In the genomic region with DNA sequence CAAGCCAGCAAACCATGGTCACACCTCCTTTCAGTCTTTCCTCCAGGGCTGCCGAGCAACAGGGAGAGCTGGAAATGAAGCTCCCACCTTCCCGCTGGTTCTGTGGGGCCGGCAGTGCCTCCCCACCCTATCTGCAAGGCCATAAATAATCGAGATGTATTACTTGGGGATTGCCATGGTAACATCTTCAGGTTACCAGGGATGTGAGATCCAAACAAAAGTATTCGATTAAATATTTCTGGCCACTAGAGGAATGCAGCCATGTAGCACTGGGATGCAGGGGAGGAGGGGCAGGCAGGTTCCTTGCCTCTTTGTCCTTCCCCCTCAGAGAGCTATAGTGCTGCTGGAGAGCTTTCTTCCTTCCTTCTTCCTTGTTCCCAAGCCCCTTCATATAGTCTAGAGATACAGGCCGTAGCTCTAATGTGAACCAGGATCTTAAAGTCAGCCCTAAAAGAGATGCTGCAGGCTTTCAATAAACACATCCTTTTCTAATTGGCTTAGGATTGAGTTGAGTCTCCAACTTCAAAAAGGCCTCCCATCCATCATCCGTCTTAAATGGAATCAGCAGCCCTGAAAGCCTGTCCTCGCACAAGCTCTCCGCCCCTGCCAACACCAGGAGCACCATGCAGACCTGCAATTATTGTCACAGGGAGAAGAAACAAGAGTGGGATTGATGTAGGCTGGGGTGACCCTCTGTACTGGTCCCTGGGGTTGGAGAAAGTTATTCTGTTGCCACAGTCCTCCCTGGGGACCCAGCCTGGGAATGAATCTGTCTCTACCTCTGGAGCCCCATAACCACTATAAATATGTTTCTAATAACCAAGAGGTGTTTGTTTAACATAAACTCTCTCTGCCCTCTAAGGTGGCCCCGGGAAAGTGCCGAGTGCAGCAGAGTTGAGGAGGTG, we compare ENCODE assay signal across 15 mouse cellular contexts.
DNase-seq lines count a peak whose midpoint lies in the region; ATAC-seq and TF ChIP-seq lines count a peak whose summit lies in the region.
"Had no signal": no experiment of that assay in that cellular context is flagged by ENCODE, and none has a peak within 500 bp of the region (broad histone marks: within the 10 kb centered on the region; RNA-seq: fewer than 3 reads in every experiment).

No protein-coding gene starts in this region.

- peaks cover 3% of the 10 kb centered on the region; the same call in 1 of the 2 replicates for H3K4me1 ChIP-seq in hindbrain, postnatal 0 days (ENCODE audit: insufficient read depth, low read length)
- peaks cover 13% of the 10 kb centered on the region; the same call in 1 of the 2 replicates for H3K4me1 ChIP-seq in midbrain, postnatal 0 days (ENCODE audit: insufficient read depth, low read length)
- H3K4me1 ChIP-seq: embryonic facial prominence, embryonic 15.5 days; stomach, embryonic 15.5 days had no signal

- no peak for TF ChIP-seq CTCF in brain, embryonic 14.5 days (IDR thresholded peaks at IDR 0.05; ENCODE audit: borderline replicate concordance, extremely low read depth, insufficient read depth, insufficient read length)
- peak; percentile 28; the same call in 1 of the 2 replicates for TF ChIP-seq CTCF in hindbrain, postnatal 0 days (IDR thresholded peaks at IDR 0.05; ENCODE audit: low read depth)
- TF ChIP-seq CTCF in midbrain, postnatal 0 days (IDR thresholded peaks at IDR 0.05) = peak; percentile 60

- H3K4me3 ChIP-seq in hindbrain, postnatal 0 days (ENCODE audit: low read length) = no peak overlapping the region
- H3K4me3 ChIP-seq in midbrain, postnatal 0 days (ENCODE audit: low read depth, low read length) = no peak overlapping the region
- H3K4me3 ChIP-seq: embryonic facial prominence, embryonic 15.5 days; stomach, embryonic 15.5 days had no signal

- H3K27me3 ChIP-seq in hindbrain, postnatal 0 days (ENCODE audit: insufficient read depth, low read length) = no peaks in the 10 kb centered on the region
- no peaks in the 10 kb centered on the region for H3K27me3 ChIP-seq in midbrain, postnatal 0 days (ENCODE audit: insufficient read depth, low read length)
- H3K27me3 ChIP-seq: embryonic facial prominence, embryonic 15.5 days; stomach, embryonic 15.5 days had no signal

- H3K36me3 ChIP-seq in hindbrain, postnatal 0 days (ENCODE audit: insufficient read depth, low read length) = no peaks in the 10 kb centered on the region
- no peaks in the 10 kb centered on the region for H3K36me3 ChIP-seq in midbrain, postnatal 0 days (ENCODE audit: insufficient read depth, low read length)
- H3K36me3 ChIP-seq: embryonic facial prominence, embryonic 15.5 days; stomach, embryonic 15.5 days had no signal

- H3K9ac ChIP-seq in hindbrain, postnatal 0 days (replicated peaks; ENCODE audit: low read length) = no peak overlapping the region
- no peak overlapping the region for H3K9ac ChIP-seq in midbrain, postnatal 0 days (replicated peaks; ENCODE audit: low read length, poor library complexity, severe bottlenecking)
- H3K9ac ChIP-seq: embryonic facial prominence, embryonic 15.5 days; stomach, embryonic 15.5 days had no signal

- WGBS in hindbrain, postnatal 0 days = 24% methylated on average over 11 of the region's 11 CpGs
- WGBS in midbrain, postnatal 0 days = 23% methylated on average over 11 of the region's 11 CpGs

- no peak overlapping the region for H3K4me2 ChIP-seq in hindbrain, postnatal 0 days (ENCODE audit: low read depth, low read length)
- H3K4me2 ChIP-seq in midbrain, postnatal 0 days (ENCODE audit: low read depth, low read length, poor library complexity, severe bottlenecking) = no peak overlapping the region
- H3K4me2 ChIP-seq: embryonic facial prominence, embryonic 15.5 days; liver, embryonic 11.5 days; stomach, embryonic 15.5 days had no signal

- H3K27ac ChIP-seq in hindbrain, postnatal 0 days = no peak overlapping the region; the same call in 1 of the 2 replicates
- peak overlapping the region; percentile 55 for H3K27ac ChIP-seq in midbrain, postnatal 0 days (ENCODE audit: low read depth, low read length)
- H3K27ac ChIP-seq: embryonic facial prominence, embryonic 15.5 days; stomach, embryonic 15.5 days had no signal

- no peaks in the 10 kb centered on the region for H3K9me3 ChIP-seq in hindbrain, postnatal 0 days (ENCODE audit: low read length)
- no peaks in the 10 kb centered on the region for H3K9me3 ChIP-seq in midbrain, postnatal 0 days (ENCODE audit: low read length)
- H3K9me3 ChIP-seq: embryonic facial prominence, embryonic 15.5 days; stomach, embryonic 15.5 days had no signal

- no peak for TF ChIP-seq POLR2A in brain, embryonic 14.5 days (IDR thresholded peaks at IDR 0.05; ENCODE audit: borderline replicate concordance, extremely low read depth, insufficient read depth, insufficient read length, poor library complexity, severe bottlenecking)

- peak; percentile 64 for DNase-seq in brain, embryonic 14.5 days (ENCODE audit: low read depth)
- DNase-seq in embryo, embryonic 9.5 days (ENCODE audit: extremely low spot score) = peak; percentile 47
- peak; percentile 26 for DNase-seq in hindbrain, postnatal 0 days (ENCODE audit: low spot score)
- peak; percentile 43 for DNase-seq in midbrain, postnatal 0 days (ENCODE audit: low spot score)
- DNase-seq in gastrocnemius, postnatal 10 days = no peak
- no peak for DNase-seq in thymus, postnatal 14 days
- DNase-seq in adrenal gland, adult 8-10 months = no peak
- DNase-seq: adrenal gland, postnatal 36 days; cerebellum, adult 2 months; heart, postnatal 4 days; kidney, postnatal 36 days; right cerebral cortex, postnatal 25 days had no signal

- peak; percentile 24; the same call in 1 of the 2 replicates for ATAC-seq in hindbrain, postnatal 0 days
- ATAC-seq in midbrain, postnatal 0 days (ENCODE audit: low FRiP score) = peak; percentile 68

Comparison
In these comparisons a context has a peak if more than half of its experiments do, and no peak if none do; other contexts are left out.
1. DNase-seq: peak in brain, embryonic 14.5 days (single experiment), embryo, embryonic 9.5 days (single experiment), hindbrain, postnatal 0 days (single experiment) and midbrain, postnatal 0 days (single experiment); none in gastrocnemius, postnatal 10 days (single experiment), thymus, postnatal 14 days (single experiment) and adrenal gland, adult 8-10 months (single experiment).